Mouse (Mus musculus) urinary bladder, adult 2 months (tissue): Measurements from ENCODE around the gene Ikzf3. TPM values are rescaled to one million over a fixed set of nuclear protein-coding genes. Genes with fewer than 3 reads are reported as not detected.

Source experiments
- DNase-seq: peaks from one replicate; pipeline ENCODE4 v3.0.0; 2022; ENCODE audit warnings: low spot score
- polyA plus RNA-seq: library from polyadenylated mRNA; depleted of rRNA; stranded (reverse); fragments of >200 nt; gene quantifications from 2 replicates; pipeline ENCODE4 v1.2.3, GENCODE M21; 2012; rRNA removed

Ikzf3 gene
- polyA plus RNA-seq, 1 experiment = 8.6 TPM

DNA sequence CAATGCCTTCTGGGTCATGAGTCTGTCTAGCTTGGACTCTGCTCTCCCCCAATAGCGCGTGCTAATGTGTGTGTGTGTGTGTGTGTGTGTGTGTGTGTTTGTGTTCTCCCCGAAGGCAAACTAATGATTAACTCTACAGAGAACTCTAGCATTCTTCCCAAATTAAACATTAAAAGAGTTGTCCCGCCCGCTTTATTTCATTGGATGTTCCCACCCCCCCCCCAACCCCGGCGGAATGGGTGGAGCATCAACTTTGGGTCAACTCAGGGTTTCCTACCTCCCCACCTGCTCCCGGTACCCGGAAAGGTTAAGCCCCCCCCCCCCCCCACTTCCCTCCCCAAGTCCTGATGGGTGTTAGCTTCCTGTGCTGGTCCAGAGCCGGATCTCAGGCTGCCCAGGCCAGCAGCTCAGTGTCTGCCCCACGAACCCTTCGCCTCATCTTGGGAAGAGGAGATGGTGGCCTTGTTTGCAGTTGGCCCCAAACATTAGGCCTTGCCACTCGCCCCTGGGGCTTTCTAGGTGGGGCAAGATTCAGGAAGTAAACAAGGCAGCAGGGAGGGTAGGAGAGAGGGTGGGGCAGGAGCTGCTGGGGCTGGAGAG lies 97.5 kb downstream of the Ikzf3 start:
- no peak for DNase-seq

- DNase-seq = no peak
Observed at GRCm38 (mm10) chr11:98447475-98447834, 98.4 kb downstream of the Ikzf3 start.

DNA sequence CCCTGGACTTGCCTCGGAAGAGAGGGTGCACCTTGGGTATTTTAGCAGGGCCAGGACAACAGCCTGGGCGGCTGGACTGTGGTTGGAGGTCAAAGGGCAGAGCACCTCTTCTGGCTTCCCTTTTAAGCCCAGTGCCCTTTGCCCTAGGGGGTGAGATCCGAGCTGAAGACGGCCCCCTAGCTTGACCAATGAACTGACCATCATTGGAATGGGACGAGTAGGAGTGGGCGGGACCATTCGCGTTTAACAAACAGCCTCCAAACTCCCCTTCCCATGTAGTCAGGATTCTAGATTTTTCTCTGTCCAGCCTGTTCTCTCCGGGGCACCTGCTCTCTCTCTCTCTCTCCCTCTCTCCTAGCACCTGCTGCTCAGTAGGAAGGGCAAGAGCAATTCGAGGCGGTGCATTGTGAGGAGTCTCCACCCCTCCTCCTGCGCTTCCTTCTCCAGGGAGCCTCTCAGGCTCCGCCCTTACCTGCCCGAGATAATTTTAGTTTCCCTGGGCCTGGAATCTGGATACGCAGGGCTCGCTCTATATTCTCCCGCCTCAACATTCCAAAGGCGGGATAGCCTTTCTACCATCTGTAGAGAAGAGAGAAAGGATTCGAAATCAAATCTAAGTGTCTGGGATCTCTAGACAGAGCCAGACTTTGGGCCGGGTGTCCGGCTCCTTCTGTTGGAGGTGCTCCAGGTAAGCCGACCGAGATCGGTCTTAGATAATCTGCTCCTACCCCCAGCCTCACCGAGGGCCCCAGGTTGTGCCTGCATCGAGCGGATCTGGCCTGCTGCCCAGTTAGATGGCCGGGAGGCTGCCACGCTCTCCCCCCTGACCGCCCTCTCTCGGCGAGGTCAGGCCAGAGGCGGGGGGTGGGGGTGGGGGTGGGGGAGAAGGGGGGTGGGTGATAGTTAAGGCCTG lies 99.0 kb downstream of the Ikzf3 start:
- DNase-seq = no peak

DNA sequence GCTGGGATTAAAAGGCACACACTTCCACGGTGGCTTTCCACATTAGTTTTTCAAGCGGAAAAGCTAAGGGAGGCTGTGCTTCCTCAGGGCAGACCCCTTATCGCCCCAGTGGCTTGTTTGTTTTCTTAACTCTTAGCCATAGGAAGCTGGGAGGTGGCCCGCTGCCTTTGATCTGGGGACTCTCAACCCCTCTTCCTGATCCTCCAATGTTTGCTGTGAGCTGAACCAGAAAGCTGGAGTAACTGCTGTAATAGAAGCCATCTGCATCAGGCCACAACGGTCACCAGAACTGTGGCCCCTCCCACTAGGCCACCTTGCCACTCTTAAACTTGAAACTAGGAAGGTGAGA lies 99.6 kb downstream of the Ikzf3 start, which contains the start of gene Grb7:
Gene Grb7, plus strand, starts transcription at position 182 of the 349 bp plus-strand sequence.
- DNase-seq = no peak

- no peak for DNase-seq
Observed at GRCm38 (mm10) chr11:98445679-98446078, 100.2 kb downstream of the Ikzf3 start.

DNA sequence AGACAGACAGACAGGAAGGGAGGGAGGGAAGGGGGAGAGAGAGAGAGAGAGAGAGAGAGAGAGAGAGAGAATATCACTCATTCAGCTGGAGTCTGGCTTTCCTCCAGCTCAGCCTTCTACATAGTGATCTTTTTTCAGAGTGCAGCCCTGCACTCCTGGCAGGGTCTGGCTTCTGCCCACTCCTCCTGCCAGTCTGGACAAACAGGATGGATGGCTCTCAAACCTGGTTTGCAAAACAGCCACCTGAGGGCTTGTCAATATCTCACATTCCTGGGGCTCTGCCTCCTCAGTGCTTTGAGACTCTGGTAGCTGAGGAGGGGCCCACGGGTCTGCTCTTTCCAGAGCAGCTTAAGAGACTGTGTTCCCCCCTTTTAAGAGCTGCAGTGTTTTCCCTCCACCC lies 100.6 kb downstream of the Ikzf3 start:
- DNase-seq = no peak

- no peak for DNase-seq
Observed at GRCm38 (mm10) chr11:98443688-98444087, 102.1 kb downstream of the Ikzf3 start.

- DNase-seq = peak; percentile 98
Observed at GRCm38 (mm10) chr11:98438331-98439158, 107.3 kb downstream of the Ikzf3 start, which contains the start of gene Mien1. TSS of gene Mien1 (minus strand) at chr11:98438991.

DNA sequence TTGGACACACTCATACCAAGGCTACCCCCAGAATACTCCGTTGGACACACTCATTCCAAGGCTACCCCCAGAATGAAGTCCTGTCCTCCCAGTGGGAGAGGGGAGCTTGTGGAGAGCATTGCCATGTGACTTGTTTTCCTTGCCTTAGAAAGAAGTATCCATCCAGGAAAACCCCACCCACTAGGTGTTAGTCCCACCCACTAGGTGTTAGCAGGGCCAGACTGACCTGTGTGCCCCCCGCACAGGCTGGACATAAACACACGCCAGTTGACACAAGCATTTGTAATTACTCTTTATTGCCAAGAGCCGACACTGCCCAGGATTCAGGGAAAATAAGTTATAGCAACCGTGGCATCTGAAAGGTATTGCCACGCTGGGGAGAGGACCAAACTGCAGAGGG lies 108.4 kb downstream of the Ikzf3 start:
- no peak for DNase-seq

DNA sequence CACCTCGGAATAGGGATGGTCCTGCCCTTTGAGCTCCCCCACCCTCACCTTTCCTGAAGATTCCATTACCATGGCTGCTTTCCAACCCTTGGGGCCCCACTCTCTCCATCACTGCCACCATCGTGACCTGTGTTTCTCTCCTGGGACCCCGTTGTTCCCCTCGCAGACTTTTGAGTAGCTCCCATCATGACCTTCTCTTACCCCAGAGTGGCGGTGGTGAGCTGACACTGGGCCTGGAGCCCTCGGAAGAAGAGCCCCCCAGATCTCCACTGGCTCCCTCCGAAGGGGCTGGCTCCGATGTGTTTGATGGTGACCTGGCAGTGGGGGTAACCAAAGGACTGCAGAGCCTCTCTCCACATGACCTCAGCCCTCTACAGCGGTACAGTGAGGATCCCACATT lies 110.1 kb downstream of the Ikzf3 start:
- no peak for DNase-seq

GRCm38 (mm10) chr11:98431743-98432502 lies 113.9 kb downstream of the Ikzf3 start:
- no peak for DNase-seq

GRCm38 (mm10) chr11:98428436-98428835 lies 117.4 kb downstream of the Ikzf3 start:
- DNase-seq = no peak

GRCm38 (mm10) chr11:98426592-98426991 lies 119.2 kb downstream of the Ikzf3 start:
- no peak for DNase-seq

DNA sequence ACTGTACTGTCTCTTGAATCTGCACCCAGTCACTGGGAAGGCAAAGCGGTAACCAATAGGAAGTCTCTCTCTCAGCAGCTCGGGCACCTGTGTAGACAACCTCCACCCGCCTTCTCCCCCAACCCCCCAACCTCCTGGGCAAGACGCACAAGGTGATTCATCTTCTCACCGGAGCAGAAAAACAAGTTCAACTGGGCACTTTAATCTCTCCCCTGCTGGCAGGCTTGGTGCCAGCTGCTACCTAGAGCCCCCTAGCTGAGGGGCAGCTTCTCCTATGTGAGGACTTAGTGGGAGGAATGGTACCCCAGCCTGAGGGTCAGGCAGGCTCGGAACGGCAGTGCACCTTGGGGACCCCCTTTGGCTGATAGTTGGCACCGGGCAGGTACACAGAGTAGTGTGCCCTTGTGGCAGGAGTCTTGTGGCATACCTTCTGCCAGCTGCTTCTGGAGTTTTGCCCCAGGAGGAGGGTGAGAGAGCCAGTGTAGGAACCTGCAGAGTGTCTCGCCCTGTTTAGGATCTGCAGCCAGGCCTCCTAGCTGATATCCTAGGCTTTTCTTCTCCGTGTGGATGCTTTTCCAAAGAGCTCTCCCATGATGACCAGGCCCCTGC lies 126.8 kb downstream of the Ikzf3 start:
- DNase-seq = no peak

GRCm38 (mm10) chr11:98418273-98418672 lies 127.6 kb downstream of the Ikzf3 start:
- DNase-seq = no peak

- DNase-seq = no peak
Observed at GRCm38 (mm10) chr11:98417074-98417473, 128.8 kb downstream of the Ikzf3 start.

Other genes with a start within 250 kb of the Ikzf3 start
- not detected in 2 replicates for gene Neurod2, start 216.4 kb downstream of the Ikzf3 start, polyA plus RNA-seq
- 0.07 and 0.15 TPM in 2 replicates for gene Ppp1r1b, start 197.6 kb downstream of the Ikzf3 start, polyA plus RNA-seq
- 34.8 and 45.8 TPM in 2 replicates for gene Stard3, start 187.7 kb downstream of the Ikzf3 start, polyA plus RNA-seq
- 7.0 and 9.0 TPM in 2 replicates for gene Tcap, start 162.2 kb downstream of the Ikzf3 start, polyA plus RNA-seq
- gene Pnmt, start 159.6 kb downstream of the Ikzf3 start, polyA plus RNA-seq = 0.10 TPM in 1 of 2 replicates, not detected in the other
- 10.5 and 12.7 TPM in 2 replicates for gene Pgap3, start 145.5 kb downstream of the Ikzf3 start, polyA plus RNA-seq
- 29.2 and 29.5 TPM in 2 replicates for gene Erbb2, start 133.6 kb downstream of the Ikzf3 start, polyA plus RNA-seq
- gene Mien1, start 107.0 kb downstream of the Ikzf3 start, polyA plus RNA-seq = 105 and 127 TPM in 2 replicates
- 41.1 and 52.0 TPM in 2 replicates for gene Grb7, start 99.6 kb downstream of the Ikzf3 start, polyA plus RNA-seq
- gene Zpbp2, start 5.1 kb upstream of the Ikzf3 start, polyA plus RNA-seq = 1.4 and 2.5 TPM in 2 replicates
- 57.6 and 63.7 TPM in 2 replicates for gene Ormdl3, start 41.3 kb upstream of the Ikzf3 start, polyA plus RNA-seq
- gene Lrrc3c, start 52.3 kb upstream of the Ikzf3 start, polyA plus RNA-seq = not detected in 2 replicates
- gene Gm12355, start 79.6 kb upstream of the Ikzf3 start, polyA plus RNA-seq = 0.47 and 0.52 TPM in 2 replicates
- not detected in 2 replicates for gene Gsdma3, start 80.3 kb upstream of the Ikzf3 start, polyA plus RNA-seq
- gene Gsdma2, start 100.7 kb upstream of the Ikzf3 start, polyA plus RNA-seq = not detected in 2 replicates
- 0.72 and 0.87 TPM in 2 replicates for gene Gsdma, start 118.3 kb upstream of the Ikzf3 start, polyA plus RNA-seq
- 108 and 115 TPM in 2 replicates for gene Psmd3, start 136.5 kb upstream of the Ikzf3 start, polyA plus RNA-seq
- gene Csf3, start 155.2 kb upstream of the Ikzf3 start, polyA plus RNA-seq = 0.38 and 0.73 TPM in 2 replicates
- gene Med24, start 183.4 kb upstream of the Ikzf3 start, polyA plus RNA-seq = 29.6 and 32.8 TPM in 2 replicates
- gene Thra, start 194.6 kb upstream of the Ikzf3 start, polyA plus RNA-seq = 62.2 and 88.1 TPM in 2 replicates
- gene Nr1d1, start 229.3 kb upstream of the Ikzf3 start, polyA plus RNA-seq = 119 and 219 TPM in 2 replicates
- 57.0 and 58.7 TPM in 2 replicates for gene Msl1, start 249.5 kb upstream of the Ikzf3 start, polyA plus RNA-seq